Mouse (Mus musculus): ENCODE results near the gene Zbed6.

Gene Zbed6

DNA sequence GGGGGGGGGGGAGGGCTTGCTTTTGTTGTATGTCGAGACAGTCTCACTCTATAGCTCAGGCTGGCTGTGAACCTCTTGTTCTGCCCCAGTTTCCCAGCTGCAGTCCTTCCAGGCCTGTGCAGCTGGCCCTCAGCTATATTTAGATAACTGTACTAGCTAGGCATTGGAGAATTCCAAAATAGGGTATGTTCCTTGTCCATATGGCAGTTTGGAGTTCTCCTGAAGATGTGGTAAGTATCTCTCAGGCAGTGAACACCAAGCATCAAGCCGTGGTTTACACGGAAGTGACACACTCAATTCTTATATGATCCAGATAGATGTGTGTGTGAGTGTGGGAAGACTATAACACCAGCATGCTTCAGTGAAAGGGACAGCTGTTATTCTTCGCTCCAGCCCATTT lies 2.7 kb upstream of the Zbed6 start:
- DNase-seq (ENCODE audit: low read depth, low spot score), result no peak

- DNase-seq (ENCODE audit: low read depth, low spot score), result no peak
These were observed 2.3 kb upstream of the Zbed6 start for GRCm38 (mm10) chr1:133662941-133663340.

DNA sequence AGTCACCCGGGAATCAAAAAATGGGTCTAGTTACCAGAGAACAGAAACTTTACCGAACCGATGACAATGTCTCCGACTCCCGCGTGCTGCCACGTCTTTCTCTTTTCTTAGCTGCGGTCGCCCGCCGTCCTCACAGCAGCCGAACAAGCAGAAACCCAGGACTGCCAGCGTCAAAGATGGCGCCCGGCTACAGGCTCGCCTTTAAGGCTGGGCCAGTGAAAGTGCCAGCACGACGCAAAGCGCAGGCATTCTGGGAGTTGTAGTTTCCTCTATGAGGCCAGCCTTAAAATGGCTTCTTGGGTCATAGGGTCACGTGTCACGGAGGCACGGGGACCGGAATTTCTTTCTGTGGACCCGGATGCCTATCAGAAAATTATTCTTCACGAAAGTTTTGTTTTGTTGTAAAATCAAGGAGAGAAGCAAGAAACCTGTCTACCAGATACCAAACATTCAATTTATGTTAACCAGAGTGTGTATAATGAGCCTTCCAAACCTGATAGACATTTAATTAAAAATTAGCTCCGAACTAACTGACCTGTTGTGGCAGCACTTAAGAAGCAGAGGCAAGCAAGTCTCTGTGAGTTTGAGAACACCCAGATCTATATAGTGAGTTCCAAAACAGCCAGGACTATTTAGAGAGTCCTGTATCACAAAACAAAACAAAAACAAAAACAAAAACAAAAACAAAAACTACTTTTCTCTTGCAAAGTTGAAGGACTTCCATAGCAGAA lies 683 bp upstream of the Zbed6 start, which contains the start of gene Gm38394:
Gene Gm38394 (minus strand): TSS at position 116 of the 731 bp plus-strand sequence.
- DNase-seq (ENCODE audit: low read depth, low spot score), result peak; percentile 95

GRCm38 (mm10) chr1:133658878-133659277 lies 1.8 kb downstream of the Zbed6 start:
- no peak for DNase-seq (ENCODE audit: low read depth, low spot score)

DNA sequence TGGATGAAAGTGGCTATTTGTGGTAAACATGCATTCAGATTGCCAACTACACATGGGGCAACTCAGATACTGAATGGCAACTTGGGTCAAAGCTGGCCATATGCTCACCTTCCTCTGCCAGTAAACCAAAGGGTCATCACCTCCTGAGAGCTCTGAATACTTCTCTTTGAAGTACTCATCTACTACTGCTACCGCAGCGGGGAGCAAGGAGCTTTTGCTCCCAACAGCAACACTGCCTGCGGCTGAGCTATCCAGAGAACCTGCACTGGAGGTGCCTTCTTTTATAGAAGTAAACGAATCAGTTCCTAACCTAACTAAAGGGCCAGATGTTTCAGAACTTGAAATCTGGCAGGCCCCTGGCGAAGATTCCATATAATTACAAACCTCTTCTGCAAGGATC lies 3.9 kb downstream of the Zbed6 start:
- no peak for DNase-seq (ENCODE audit: low read depth, low spot score)

DNA sequence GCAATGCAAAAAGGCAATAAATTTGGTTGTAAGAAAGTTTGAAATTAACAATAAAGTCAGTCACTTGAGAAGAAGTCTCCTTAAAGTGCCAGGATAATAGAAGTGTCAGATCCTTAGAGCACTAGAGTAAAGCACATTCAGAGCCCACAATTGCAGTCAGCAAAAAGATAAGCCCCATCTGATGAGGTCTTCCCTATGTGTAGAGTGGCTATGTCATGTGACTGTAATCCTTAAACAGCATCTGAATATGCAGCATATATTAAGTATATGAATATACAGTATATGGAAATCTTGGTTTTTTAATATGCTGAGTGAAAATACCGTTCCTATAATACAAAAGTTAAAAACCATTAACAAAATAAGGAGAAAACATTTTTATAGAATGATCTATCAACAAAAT lies 7.7 kb downstream of the Zbed6 start:
- no peak for DNase-seq (ENCODE audit: low read depth, low spot score)

- no peak for DNase-seq (ENCODE audit: low read depth, low spot score)
These were observed 10.2 kb downstream of the Zbed6 start for GRCm38 (mm10) chr1:133650288-133651055.

DNA sequence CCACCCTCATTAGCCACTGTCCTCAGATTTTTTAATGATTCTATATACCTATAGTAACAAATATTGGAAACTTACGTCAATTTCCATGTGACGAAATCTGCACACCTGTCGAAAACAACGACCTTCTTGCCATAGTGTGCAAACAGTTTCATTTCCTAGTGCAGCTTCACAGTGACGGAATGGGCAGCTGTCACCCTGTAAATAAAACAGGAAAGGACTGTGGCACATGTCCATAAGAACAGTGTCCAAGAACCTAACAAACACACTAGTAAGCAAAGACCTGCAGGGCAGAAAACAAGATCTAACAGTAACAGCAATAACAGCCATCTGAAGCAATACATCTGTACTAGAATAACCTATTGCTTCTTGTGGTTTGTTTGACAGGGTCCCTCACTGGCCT lies 15.0 kb downstream of the Zbed6 start:
- peak; percentile 44 for DNase-seq (ENCODE audit: low read depth, low spot score)

- DNase-seq (ENCODE audit: low read depth, low spot score), result no peak
These were observed 19.5 kb downstream of the Zbed6 start for GRCm38 (mm10) chr1:133641163-133641562.

- no peak for DNase-seq (ENCODE audit: low read depth, low spot score)
These were observed 22.2 kb downstream of the Zbed6 start for GRCm38 (mm10) chr1:133638517-133638916.

DNA sequence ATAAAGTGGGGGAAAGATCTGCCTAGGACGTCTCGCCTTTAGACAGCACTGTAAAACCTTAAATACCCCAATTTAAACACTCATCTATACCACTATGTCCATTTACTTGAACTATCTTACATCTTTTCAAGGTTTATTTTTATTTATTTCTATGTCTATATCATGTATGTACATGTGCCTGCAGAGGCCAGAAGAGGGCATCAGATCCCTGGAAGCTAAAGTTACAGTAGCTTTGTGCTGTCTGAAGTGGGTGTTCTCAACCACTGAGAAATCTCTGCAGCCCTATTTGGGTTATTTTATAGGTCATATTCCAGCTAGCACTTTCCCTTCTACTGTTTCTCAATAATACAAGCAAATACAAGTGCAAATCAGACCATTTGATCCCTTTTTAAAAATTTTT lies 28.5 kb downstream of the Zbed6 start:
- no peak for DNase-seq (ENCODE audit: low read depth, low spot score)

DNA sequence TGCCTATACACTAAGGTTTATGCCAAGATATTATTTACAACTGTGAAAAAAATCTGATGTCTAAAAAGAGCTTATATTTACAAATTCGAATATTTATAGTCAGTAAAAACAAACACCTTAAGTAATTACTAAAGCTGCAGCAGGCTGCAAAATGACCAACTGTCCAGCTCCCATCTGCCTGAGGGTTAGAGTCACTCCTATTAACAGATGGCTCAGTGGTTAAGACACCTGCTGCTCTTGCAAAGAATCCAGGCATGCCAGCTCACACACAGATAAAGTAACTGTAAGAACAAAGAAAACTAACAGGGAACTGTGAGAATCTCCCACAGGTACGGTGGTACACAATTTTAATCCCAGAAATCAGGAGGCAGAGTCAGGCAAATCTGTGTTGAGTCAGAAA lies 35.6 kb downstream of the Zbed6 start:
- no peak for DNase-seq (ENCODE audit: low read depth, low spot score)

- DNase-seq (ENCODE audit: low read depth, low spot score), result no peak
These were observed 42.4 kb downstream of the Zbed6 start for GRCm38 (mm10) chr1:133618311-133618710.

DNA sequence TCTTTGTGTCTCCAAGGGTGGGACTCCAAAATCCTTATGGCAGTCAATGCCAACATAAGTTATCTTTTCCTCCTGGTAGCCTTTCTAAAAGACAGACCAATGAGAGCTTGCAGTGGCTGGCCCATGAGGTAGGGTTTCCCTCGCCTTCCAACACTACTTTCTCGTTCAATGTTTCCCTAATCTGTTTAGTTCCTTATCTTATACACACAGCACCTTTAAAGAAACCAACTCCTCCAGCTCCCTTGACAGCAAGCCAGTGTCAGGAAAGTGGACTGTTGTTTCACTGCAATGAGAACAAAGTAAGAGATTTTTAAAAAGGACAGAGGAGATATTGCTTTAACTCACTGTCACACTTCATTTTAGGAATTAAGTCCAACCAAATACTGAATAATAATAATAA lies 42.8 kb downstream of the Zbed6 start:
- DNase-seq (ENCODE audit: low read depth, low spot score), result no peak

DNA sequence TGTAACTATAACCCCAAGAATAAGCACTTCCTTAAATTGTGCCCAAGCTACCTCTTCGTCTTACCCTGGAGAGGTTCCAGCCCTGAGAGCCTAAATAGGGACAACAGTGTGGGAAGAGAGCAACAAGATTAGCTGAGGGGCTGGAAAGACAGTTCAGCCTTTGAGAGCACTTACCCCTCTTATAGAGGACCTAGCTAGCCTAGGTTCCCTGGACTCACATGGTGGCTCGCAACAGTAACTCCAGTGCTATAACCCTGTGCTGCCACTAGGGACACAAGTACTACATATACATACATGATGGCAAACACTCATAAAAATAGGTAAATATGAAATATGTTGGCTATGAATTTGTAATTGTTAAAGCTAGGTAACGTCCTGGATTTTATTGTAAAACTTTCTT lies 46.9 kb downstream of the Zbed6 start:
- DNase-seq (ENCODE audit: low read depth, low spot score), result no peak

DNA sequence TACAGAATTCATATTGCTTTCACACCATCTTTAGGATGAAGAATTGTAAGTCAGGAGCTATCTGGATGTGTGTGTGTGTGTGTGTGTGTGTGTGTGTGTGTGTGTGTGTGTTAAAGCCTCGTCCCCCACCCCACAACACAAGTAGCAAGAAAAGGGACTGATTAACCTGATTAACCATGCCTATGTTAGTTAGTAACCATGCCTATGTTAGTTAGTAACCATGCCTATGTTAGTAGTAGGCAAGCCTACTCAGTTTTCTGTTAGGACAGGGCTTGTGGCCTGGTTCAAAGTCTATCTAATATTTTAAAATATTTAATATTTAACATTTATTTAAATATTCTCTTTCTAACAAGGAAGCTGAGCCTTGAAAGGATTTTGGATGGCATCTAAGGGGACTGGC lies 49.2 kb downstream of the Zbed6 start:
- no peak for DNase-seq (ENCODE audit: low read depth, low spot score)

GRCm38 (mm10) chr1:133610601-133611000 lies 50.1 kb downstream of the Zbed6 start:
- no peak for DNase-seq (ENCODE audit: low read depth, low spot score)

GRCm38 (mm10) chr1:133609771-133610502 lies 50.7 kb downstream of the Zbed6 start, which contains the start of gene Snrpe:
Gene Snrpe, minus strand, starts transcription at chr1:133610291.
- peak; percentile 97 for DNase-seq (ENCODE audit: low read depth, low spot score)
